Mouse (Mus musculus) liver, embryonic 13.5 days (tissue): ENCODE data around the gene Muc16. TPM values are rescaled to one million over a fixed set of nuclear protein-coding genes. Genes with fewer than 3 reads are reported as not detected.

Source experiments
- ATAC-seq: fragments of 200-750 bp; cut with Nextera tagmentation; 2 replicates; pipeline ENCODE4 v1.8.0; 2017; ENCODE audit warnings: low read depth, mild to moderate bottlenecking, moderate number of reproducible peaks, moderate library complexity
- DNase-seq: peaks from one replicate; pipeline ENCODE4 v3.0.0; 2022
- H3K27ac ChIP-seq: fragments of 300-500 bp; sonication (generic); 2 replicates; pipeline ENCODE4 v1.5.1; 2015; ENCODE audit warnings: moderate library complexity, mild to moderate bottlenecking, inconsistent platforms
- H3K27me3 ChIP-seq: fragments of 300-500 bp; sonication (generic); 2 replicates; pipeline ENCODE4 v1.6.1; 2015; ENCODE audit warnings: mild to moderate bottlenecking, inconsistent platforms
- H3K36me3 ChIP-seq: fragments of 300-500 bp; sonication (generic); 2 replicates; pipeline ENCODE4 v1.6.1; 2015; ENCODE audit warnings: mild to moderate bottlenecking, inconsistent platforms
- H3K4me1 ChIP-seq: fragments of 300-500 bp; sonication (generic); replicated peaks from 2 replicates; pipeline ENCODE4 v1.6.1; 2015; ENCODE audit warnings: inconsistent platforms
- H3K4me2 ChIP-seq: fragments of 300-500 bp; sonication (generic); 2 replicates; pipeline ENCODE4 v1.6.1; 2015; ENCODE audit warnings: inconsistent platforms, mild to moderate bottlenecking, moderate library complexity
- H3K4me3 ChIP-seq: fragments of 300-500 bp; sonication (generic); replicated peaks from 2 replicates; pipeline ENCODE4 v1.5.1; 2015; ENCODE audit warnings: mild to moderate bottlenecking, inconsistent platforms
- H3K9ac ChIP-seq: fragments of 300-500 bp; sonication (generic); 2 replicates; pipeline ENCODE4 v1.6.1; 2015; ENCODE audit warnings: mild to moderate bottlenecking, inconsistent platforms
- H3K9me3 ChIP-seq: fragments of 300-500 bp; sonication (generic); replicated peaks from 2 replicates; pipeline ENCODE4 v1.6.1; 2016; ENCODE audit warnings: inconsistent platforms
- WGBS: fragments of 180-500 bp; shearing (Covaris S2); methylation state at CpG from one replicate; pipeline ENCODE4 v1.1.7; 2015; ENCODE audit not compliant: insufficient replicate concordance; 5-methylcytosine and 5-hydroxymethylcytosine counted together
- polyA plus RNA-seq: library from polyadenylated mRNA; unstranded; fragments of >200 nt; fragmentation: Nextera tagmentation; extraction: Ambion mirVana; gene quantifications from 2 replicates; pipeline ENCODE4 v1.2.1, GENCODE M21; 2015

Gene Muc16
- 0.05 and 0.33 TPM in 2 replicates for polyA plus RNA-seq

GRCm38 (mm10) chr9:18674480-18675154 lies at the start of gene Muc16:
TSS of gene Muc16 (minus strand) at chr9:18674530.
- H3K4me2 ChIP-seq = no peak within 1 kb of the TSS
- DNase-seq (no peak), ATAC-seq (no peak)
- WGBS = 69% methylated on average over 4 of the region's 4 CpGs
- no peaks in the 10 kb centered on the region for H3K36me3 ChIP-seq
- no peaks in the 10 kb centered on the region for H3K4me1 ChIP-seq
- no peak within 1 kb of the TSS for H3K9ac ChIP-seq
- no peak within 1 kb of the TSS for H3K4me3 ChIP-seq
- no peak within 1 kb of the TSS for H3K27ac ChIP-seq
- no peaks in the 10 kb centered on the region for H3K27me3 ChIP-seq
- H3K9me3 ChIP-seq = no peaks in the 10 kb centered on the region

DNA sequence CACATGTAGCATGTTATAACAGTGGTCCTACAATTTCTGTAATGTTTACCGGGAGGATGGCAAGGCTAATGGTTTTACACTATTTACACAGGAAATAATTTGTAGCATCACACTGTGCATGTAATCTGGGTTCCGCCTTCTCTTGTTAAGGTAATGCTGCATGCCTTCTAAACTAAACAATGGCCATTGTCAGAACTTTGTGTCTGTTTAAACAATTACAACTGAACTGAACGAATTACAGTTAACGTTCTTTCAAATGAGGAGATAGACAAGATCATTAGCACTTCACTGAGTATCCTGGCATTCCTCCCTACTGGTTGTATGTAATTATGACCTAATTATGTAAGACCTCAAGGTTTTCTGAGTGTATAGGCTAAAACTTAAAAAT lies 48.4 kb upstream of the Muc16 start:
- no peak for ATAC-seq
- H3K4me3 ChIP-seq = no peak overlapping the region
- no peak overlapping the region for H3K4me2 ChIP-seq
- no peak overlapping the region for H3K27ac ChIP-seq
- WGBS = 51% methylated on average over 4 of the region's 4 CpGs
- H3K4me1 ChIP-seq = no peaks in the 10 kb centered on the region
- H3K9ac ChIP-seq = no peak overlapping the region
- H3K27me3 ChIP-seq = no peaks in the 10 kb centered on the region
- DNase-seq = no peak
- H3K36me3 ChIP-seq = no peaks in the 10 kb centered on the region
- H3K9me3 ChIP-seq = no peaks in the 10 kb centered on the region

DNA sequence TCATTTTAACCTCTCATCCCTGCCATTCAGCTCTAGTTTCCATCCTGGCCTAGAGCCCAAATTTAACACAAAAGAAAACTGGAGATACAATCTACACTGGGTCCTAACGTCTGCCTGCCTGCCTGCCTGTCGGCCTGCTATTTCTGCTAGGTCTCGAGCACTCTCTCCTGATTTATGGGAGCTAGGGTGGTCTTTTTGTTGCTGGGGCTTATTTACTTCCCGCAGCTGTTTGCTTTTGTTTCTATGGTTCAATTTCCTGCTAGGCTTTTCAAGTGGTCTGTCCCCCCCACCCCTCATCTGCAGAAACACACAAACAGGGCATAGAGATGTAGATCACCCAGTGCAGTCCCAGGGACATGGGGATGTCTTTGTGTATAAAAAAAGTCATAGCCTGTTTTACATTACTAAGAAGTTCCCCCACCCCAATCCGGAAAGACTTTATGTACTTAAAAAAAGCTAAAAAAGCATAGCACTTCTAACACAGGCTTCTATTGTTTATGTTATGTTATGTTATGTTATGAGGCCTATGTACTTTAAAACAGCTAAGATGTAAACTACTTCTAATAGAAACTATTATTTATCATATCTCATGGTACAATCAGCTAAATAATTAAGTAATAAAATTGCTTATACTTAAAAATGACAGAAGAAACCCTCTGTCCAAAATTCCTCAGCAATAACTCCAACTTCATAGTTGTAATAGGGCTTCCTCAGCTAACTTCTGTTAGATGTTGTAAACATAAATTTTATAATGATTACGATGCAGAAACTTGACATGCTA lies 47.8 kb upstream of the Muc16 start:
- Histone ChIP-seq H3K9ac (no peak overlapping the region), H3K4me3 (no peak overlapping the region), H3K4me2 (no peak overlapping the region), H3K36me3 (no peaks in the 10 kb centered on the region), H3K27me3 (no peaks in the 10 kb centered on the region), H3K9me3 (no peaks in the 10 kb centered on the region), H3K27ac (no peak overlapping the region), H3K4me1 (no peaks in the 10 kb centered on the region)
- no peak for DNase-seq
- no peak for ATAC-seq
- 30% methylated on average over 6 of the region's 6 CpGs for WGBS

GRCm38 (mm10) chr9:18721011-18721410 lies 46.7 kb upstream of the Muc16 start:
- DNase-seq = no peak
- Histone ChIP-seq H3K36me3 (no peaks in the 10 kb centered on the region), H3K9me3 (no peaks in the 10 kb centered on the region), H3K4me2 (no peak overlapping the region), H3K4me1 (no peaks in the 10 kb centered on the region), H3K27me3 (no peaks in the 10 kb centered on the region), H3K4me3 (no peak overlapping the region), H3K9ac (no peak overlapping the region), H3K27ac (no peak overlapping the region)
- ATAC-seq = no peak
- WGBS = 38% methylated on average over 2 of the region's 2 CpGs

DNA sequence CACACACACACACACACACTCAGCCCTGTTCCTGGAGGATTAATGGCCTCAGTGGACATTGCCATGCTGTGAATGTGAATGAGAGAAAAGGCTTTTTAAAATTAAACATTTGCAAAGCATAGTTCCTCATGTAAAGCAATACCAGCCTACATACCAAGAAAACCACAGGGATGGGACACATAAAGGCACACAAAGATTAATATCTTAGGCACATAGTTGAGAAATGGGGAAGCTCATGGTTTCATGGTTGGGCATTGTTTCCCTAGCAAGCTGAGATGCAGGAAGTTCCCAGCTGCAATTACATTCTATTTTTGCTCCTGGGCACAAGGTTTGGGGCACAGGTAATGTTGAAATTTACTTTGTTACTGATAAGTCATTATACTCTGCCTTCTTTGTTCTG lies 31.3 kb upstream of the Muc16 start:
- DNase-seq = no peak
- Histone ChIP-seq H3K27ac (no peak overlapping the region), H3K4me3 (no peak overlapping the region), H3K9me3 (no peaks in the 10 kb centered on the region), H3K27me3 (no peaks in the 10 kb centered on the region), H3K9ac (no peak overlapping the region), H3K4me1 (no peaks in the 10 kb centered on the region), H3K4me2 (no peak overlapping the region), H3K36me3 (no peaks in the 10 kb centered on the region)
- no peak for ATAC-seq

GRCm38 (mm10) chr9:18598366-18598765 lies 76.0 kb downstream of the Muc16 start:
- DNase-seq (no peak), ATAC-seq (no peak)
- H3K36me3 ChIP-seq = no peaks in the 10 kb centered on the region
- no peak overlapping the region for H3K4me3 ChIP-seq
- H3K27me3 ChIP-seq = no peaks in the 10 kb centered on the region
- no peak overlapping the region for H3K9ac ChIP-seq
- no peak overlapping the region for H3K4me2 ChIP-seq
- no peaks in the 10 kb centered on the region for H3K9me3 ChIP-seq
- no peaks in the 10 kb centered on the region for H3K4me1 ChIP-seq
- H3K27ac ChIP-seq = no peak overlapping the region
- 51% methylated on average over 2 of the region's 2 CpGs for WGBS

DNA sequence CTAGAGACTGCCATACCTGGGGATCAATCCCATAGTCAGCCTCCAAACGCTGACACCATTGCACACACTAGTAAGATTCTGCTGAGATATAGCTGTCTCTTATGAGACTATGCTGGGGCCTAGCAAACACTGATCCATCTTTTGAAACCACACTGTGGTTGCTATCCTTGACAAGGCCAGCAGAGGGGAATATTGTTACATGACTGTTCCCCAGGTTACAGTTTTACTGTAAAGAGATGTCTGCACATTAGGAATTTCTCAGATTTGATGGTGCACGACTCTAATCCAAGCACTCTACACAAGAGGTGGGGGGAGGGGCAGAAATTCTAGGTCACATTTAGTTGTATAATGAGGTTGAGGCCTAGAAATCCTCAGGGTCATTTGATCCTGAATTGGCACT lies 166.2 kb downstream of the Muc16 start:
- Histone ChIP-seq H3K27ac (no peak overlapping the region), H3K4me1 (no peaks in the 10 kb centered on the region), H3K27me3 (no peaks in the 10 kb centered on the region), H3K9me3 (no peaks in the 10 kb centered on the region), H3K36me3 (no peaks in the 10 kb centered on the region), H3K9ac (no peak overlapping the region), H3K4me3 (no peak overlapping the region), H3K4me2 (no peak overlapping the region)
- DNase-seq (no peak), ATAC-seq (no peak)
- WGBS = 32% methylated on average over 2 of the region's 2 CpGs

GRCm38 (mm10) chr9:18478168-18478567 lies 196.2 kb downstream of the Muc16 start, which contains the start of the genes Zfp558 and Mbd3l1:
TSS of gene Zfp558 (minus strand) at chr9:18478268.
TSS of gene Mbd3l1 (plus strand) at chr9:18478359.
- H3K27me3 ChIP-seq = no peaks in the 10 kb centered on the region
- no peaks in the 10 kb centered on the region for H3K9me3 ChIP-seq
- no peak within 1 kb of the TSS for H3K4me3 ChIP-seq
- DNase-seq (no peak), ATAC-seq (no peak)
- H3K9ac ChIP-seq = no peak within 1 kb of the TSS
- no peak within 1 kb of the TSS for H3K4me2 ChIP-seq
- whole genome bisulfite sequencing = 54% methylated on average over 3 of the region's 3 CpGs
- no peaks in the 10 kb centered on the region for H3K36me3 ChIP-seq
- H3K27ac ChIP-seq = no peak within 1 kb of the TSS
- peaks cover 5% of the 10 kb centered on the region for H3K4me1 ChIP-seq

DNA sequence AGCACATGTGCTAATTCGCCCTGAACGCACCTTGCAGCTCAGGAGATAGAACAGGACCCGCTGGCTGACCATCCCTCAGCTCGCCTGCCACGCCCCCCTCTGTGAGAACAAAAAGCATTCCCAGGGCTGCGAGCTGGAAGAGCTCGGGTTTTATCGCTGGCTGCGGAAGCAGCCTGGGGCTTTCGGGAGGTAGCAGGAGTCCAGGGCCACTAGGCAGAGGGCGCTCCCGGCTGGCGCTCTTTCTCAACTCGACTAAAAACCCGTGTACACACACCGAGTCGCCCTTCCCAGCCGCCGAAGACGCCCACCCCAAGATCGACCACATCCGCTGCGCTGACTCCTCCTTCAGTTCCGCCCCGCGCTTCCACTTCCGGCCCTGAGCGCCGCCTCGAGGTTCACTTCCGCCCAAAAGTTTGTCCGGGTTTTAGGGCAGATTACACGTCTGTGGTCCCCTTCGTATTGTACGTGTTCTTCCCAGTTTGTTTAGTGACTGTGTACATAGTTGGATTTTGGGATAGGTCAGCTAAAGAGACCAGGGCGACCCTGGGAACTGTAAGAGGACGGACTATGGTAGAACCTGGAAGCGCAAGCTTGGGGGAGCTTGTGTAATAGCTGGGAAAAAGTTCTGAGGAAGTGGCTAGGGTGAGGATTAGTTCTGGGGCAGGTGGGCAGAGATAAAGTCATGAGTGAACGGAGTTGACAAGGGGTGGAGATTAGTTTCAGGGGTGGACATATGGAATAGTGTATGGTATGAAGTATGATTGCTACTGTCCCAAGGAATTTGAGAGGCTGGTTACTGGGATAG lies 200.8 kb downstream of the Muc16 start:
- Histone ChIP-seq H3K36me3 (no peaks in the 10 kb centered on the region), H3K9me3 (no peaks in the 10 kb centered on the region), H3K27ac (peak overlapping the region; percentile 61), H3K27me3 (no peaks in the 10 kb centered on the region), H3K4me3 (peak overlapping the region; percentile 66), H3K4me2 (peak overlapping the region; percentile 74), H3K9ac (peak overlapping the region; percentile 63), H3K4me1 (peaks cover 11% of the 10 kb centered on the region)
- ATAC-seq (peak; percentile 91), DNase-seq (peak; percentile 54)
- 3% methylated on average over 39 of the region's 39 CpGs for WGBS

DNA sequence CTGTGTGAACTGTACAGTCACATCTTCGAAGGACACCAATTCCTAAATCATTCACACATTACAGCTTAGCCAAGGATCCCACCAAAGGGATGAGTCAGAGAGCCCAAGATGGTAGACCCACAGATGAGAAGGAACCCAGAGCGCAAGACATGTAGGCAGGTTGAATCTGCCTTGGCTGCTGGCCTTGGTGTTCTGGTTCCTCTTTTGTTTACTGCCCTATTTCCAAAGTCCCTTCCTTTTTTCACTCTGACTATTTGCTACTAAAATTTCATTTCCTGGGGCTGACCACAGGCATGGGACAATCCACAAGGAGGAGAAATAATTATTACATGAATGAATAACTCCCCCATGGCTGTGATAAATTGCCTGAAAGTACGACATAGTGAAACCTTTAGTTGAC lies 206.3 kb downstream of the Muc16 start:
- ATAC-seq (no peak), DNase-seq (no peak)
- Histone ChIP-seq H3K9ac (no peak overlapping the region), H3K9me3 (no peaks in the 10 kb centered on the region; the same call in 1 of the 2 replicates), H3K36me3 (no peaks in the 10 kb centered on the region), H3K27ac (no peak overlapping the region), H3K4me2 (no peak overlapping the region), H3K27me3 (no peaks in the 10 kb centered on the region), H3K4me1 (peaks cover 4% of the 10 kb centered on the region), H3K4me3 (no peak overlapping the region)
- 65% methylated on average over 3 of the region's 3 CpGs for WGBS

- no peak for DNase-seq
- ATAC-seq = no peak
- Histone ChIP-seq H3K4me2 (no peak overlapping the region), H3K36me3 (no peaks in the 10 kb centered on the region), H3K9me3 (no peaks in the 10 kb centered on the region; the same call in 1 of the 2 replicates), H3K27ac (no peak overlapping the region), H3K9ac (no peak overlapping the region), H3K27me3 (no peaks in the 10 kb centered on the region), H3K4me1 (no peaks in the 10 kb centered on the region), H3K4me3 (no peak overlapping the region)
- 56% methylated on average over 3 of the region's 3 CpGs for WGBS
These were observed 207.0 kb downstream of the Muc16 start for GRCm38 (mm10) chr9:18467350-18467749.
